Mouse (Mus musculus): ENCODE results near the gene Tmem266. TPM values are rescaled to one million over a fixed set of nuclear protein-coding genes. Genes with fewer than 3 reads are reported as not detected.

Tmem266 gene
- total and polyA plus RNA-seq, 2 experiments: 1.5 TPM

DNA sequence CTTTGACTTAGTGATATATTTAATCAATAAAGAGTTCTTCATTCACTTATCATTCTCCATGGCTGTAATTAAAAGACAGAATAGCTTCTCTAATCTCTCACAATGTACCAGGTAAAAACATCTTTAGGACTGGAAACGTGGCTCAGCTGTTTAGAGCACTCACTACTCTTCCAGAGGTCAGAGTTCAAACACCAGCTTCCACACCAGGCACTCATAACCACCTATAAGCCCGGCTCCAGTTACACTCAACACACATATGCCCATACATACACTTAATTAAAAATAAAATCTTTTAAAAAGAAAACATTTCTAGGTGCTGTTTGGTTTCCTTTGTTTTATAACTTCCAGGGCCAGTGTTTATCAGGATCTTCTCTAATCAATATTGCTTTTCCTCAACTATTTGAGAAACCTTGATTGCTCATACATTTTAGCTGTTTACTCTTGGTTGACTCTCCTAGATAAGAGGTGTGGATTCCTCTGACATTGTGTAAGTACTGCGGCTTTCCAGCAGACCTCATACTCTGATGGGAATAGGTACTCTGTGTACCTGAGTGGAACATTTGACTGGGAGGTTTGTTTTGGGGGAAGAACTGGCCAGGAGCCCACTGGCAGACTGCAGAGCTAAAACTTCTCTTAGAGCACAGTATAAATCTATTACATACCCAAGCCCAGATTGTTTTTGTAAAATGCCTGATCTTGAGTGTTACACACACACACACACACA, 37.1 kb upstream of the Tmem266 start:
- Histone ChIP-seq H3K27ac (replicated peaks; ENCODE audit: insufficient read depth, low read depth, low read length) (0 out of 2 replicates have a peak overlapping the region, but pooled peaks have one; percentile 32), H3K79me2 (ENCODE audit: control insufficient read depth, insufficient read depth, low read length) (no peaks in the 10 kb centered on the region), H3K9ac (ENCODE audit: low read depth, low read length) (no peak overlapping the region), H3K36me3 (ENCODE audit: control insufficient read depth, insufficient read depth, low read length) (no peaks in the 10 kb centered on the region), H3K4me1 (ENCODE audit: control insufficient read depth, insufficient read depth, low read length) (no peaks in the 10 kb centered on the region), H3K27me3 (ENCODE audit: control insufficient read depth, insufficient read depth, low read length) (no peaks in the 10 kb centered on the region), H3K4me3 (ENCODE audit: insufficient read depth, low read depth, low read length) (no peak overlapping the region)
- TF ChIP-seq CTCF (IDR thresholded peaks at IDR 0.05; ENCODE audit: low read depth, low read length) (no peak), POLR2A (IDR thresholded peaks at IDR 0.05; ENCODE audit: extremely low read depth, insufficient read depth, low read length) (no peak)
- 17% methylated on average over 3 of the region's 3 CpGs for WGBS
- peak; percentile 93 for DNase-seq (ENCODE audit: extremely low read depth, low read depth, low spot score)

DNA sequence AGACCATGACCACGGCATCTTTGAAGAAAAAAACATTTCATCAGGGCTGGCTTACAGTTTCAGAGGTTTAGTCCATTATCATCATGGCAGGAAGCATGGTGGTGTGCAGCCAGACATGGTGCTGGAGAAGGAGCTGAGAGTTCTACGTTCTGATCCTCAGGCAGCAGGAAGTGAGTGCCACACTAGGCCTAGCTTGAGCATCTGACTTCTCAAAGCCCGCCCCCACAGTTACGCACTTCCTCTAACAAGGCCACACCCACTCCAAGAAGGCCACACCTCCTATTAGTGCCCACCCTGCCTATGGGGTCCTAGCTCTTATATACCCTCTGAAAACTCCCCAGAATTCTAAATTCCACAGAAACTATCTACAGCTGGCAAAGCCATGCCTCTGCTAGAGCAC, 34.7 kb upstream of the Tmem266 start:
- Histone ChIP-seq H3K4me3 (ENCODE audit: insufficient read depth, low read depth, low read length) (no peak overlapping the region), H3K27ac (replicated peaks; ENCODE audit: insufficient read depth, low read depth, low read length) (no peak overlapping the region), H3K9ac (ENCODE audit: low read depth, low read length) (no peak overlapping the region), H3K36me3 (ENCODE audit: control insufficient read depth, insufficient read depth, low read length) (no peaks in the 10 kb centered on the region), H3K4me1 (ENCODE audit: control insufficient read depth, insufficient read depth, low read length) (no peaks in the 10 kb centered on the region), H3K79me2 (ENCODE audit: control insufficient read depth, insufficient read depth, low read length) (no peaks in the 10 kb centered on the region), H3K27me3 (ENCODE audit: control insufficient read depth, insufficient read depth, low read length) (no peaks in the 10 kb centered on the region)
- 91% methylated on average over 4 of the region's 4 CpGs for WGBS
- no peak for TF ChIP-seq CTCF (IDR thresholded peaks at IDR 0.05; ENCODE audit: low read depth, low read length)
- TF ChIP-seq POLR2A (IDR thresholded peaks at IDR 0.05; ENCODE audit: extremely low read depth, insufficient read depth, low read length): no peak
- no peak for DNase-seq (ENCODE audit: extremely low read depth, low read depth, low spot score)

DNA sequence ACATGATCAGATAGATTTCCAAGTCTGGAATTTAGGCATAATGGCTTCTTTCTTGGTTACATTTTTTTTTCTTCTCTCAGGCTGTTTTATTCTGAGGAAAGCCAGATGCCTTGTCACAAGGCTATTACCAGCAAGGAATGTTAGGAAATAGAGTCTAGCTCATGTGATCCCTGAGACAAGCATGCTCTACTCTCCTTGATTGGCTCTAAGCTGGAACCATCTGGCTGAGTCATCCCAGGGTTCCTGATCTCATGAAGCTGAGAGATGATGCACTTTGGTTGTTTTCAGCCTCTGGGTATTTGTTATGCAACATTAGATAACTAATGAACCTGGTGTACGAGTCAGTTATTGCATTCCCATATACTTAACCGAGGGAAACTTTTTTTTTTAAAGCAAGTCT, 30.5 kb upstream of the Tmem266 start:
- no peaks in the 10 kb centered on the region for H3K36me3 ChIP-seq (ENCODE audit: control insufficient read depth, insufficient read depth, low read length)
- no peak overlapping the region for H3K27ac ChIP-seq (replicated peaks; ENCODE audit: insufficient read depth, low read depth, low read length)
- no peaks in the 10 kb centered on the region for H3K27me3 ChIP-seq (ENCODE audit: control insufficient read depth, insufficient read depth, low read length)
- H3K4me3 ChIP-seq (ENCODE audit: insufficient read depth, low read depth, low read length): no peak overlapping the region
- no peaks in the 10 kb centered on the region for H3K79me2 ChIP-seq (ENCODE audit: control insufficient read depth, insufficient read depth, low read length)
- DNase-seq (ENCODE audit: extremely low read depth, low read depth, low spot score): peak; percentile 57
- H3K4me1 ChIP-seq (ENCODE audit: control insufficient read depth, insufficient read depth, low read length): no peaks in the 10 kb centered on the region
- no peak overlapping the region for H3K9ac ChIP-seq (ENCODE audit: low read depth, low read length)
- 26% methylated on average over 2 of the region's 2 CpGs for WGBS
- TF ChIP-seq POLR2A (IDR thresholded peaks at IDR 0.05; ENCODE audit: extremely low read depth, insufficient read depth, low read length) (no peak), CTCF (IDR thresholded peaks at IDR 0.05; ENCODE audit: low read depth, low read length) (no peak)

DNA sequence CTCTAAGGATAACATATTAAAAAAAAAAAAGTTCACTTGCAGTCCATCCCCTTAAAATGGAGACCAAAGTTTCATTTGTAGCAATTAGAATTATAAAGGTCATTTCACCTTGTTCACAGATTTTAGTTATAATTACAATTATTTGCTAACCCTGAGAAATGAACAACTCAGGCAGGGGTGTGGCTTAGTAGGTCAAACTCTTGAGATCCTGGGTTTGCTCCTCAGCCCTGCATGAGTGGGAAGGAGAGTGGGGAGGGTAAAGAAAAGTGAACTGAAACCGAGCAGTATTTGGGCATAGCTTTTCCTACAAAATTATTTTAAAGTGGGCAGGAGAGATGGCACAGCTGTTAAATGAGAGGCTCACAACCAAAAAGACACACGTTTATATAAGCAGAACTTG, 19.6 kb upstream of the Tmem266 start:
- Histone ChIP-seq H3K4me1 (ENCODE audit: control insufficient read depth, insufficient read depth, low read length) (peaks cover 9% of the 10 kb centered on the region), H3K4me3 (ENCODE audit: insufficient read depth, low read depth, low read length) (no peak overlapping the region), H3K27me3 (ENCODE audit: control insufficient read depth, insufficient read depth, low read length) (no peaks in the 10 kb centered on the region), H3K36me3 (ENCODE audit: control insufficient read depth, insufficient read depth, low read length) (no peaks in the 10 kb centered on the region), H3K79me2 (ENCODE audit: control insufficient read depth, insufficient read depth, low read length) (no peaks in the 10 kb centered on the region), H3K9ac (ENCODE audit: low read depth, low read length) (no peak overlapping the region), H3K27ac (replicated peaks; ENCODE audit: insufficient read depth, low read depth, low read length) (no peak overlapping the region)
- DNase-seq (ENCODE audit: extremely low read depth, low read depth, low spot score): no peak
- TF ChIP-seq CTCF (IDR thresholded peaks at IDR 0.05; ENCODE audit: low read depth, low read length) (no peak), POLR2A (IDR thresholded peaks at IDR 0.05; ENCODE audit: extremely low read depth, insufficient read depth, low read length) (no peak)
- 74% methylated on average over 2 of the region's 2 CpGs for WGBS

DNA sequence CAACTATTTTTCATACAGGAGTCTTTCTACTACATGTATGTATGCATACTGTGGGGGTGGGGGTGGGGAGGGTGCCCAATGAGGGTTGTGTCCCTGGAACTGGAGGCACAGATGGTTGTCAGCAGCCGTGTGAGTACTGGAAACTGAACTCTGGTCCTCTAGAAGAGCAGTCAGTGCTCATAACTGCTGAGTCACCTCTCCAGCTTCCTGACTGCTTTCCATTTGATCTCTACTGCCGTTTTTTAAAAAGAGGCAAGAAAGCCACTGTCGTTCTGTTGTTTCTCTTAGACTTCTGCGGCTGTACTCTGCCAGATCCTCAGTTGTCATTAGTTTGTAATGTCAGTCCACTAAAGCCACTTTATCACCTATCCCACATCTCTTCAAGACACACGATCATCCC, 19.2 kb upstream of the Tmem266 start:
- H3K27me3 ChIP-seq (ENCODE audit: control insufficient read depth, insufficient read depth, low read length): no peaks in the 10 kb centered on the region
- no peak overlapping the region for H3K27ac ChIP-seq (replicated peaks; ENCODE audit: insufficient read depth, low read depth, low read length)
- H3K9ac ChIP-seq (ENCODE audit: low read depth, low read length): no peak overlapping the region
- peak; percentile 40 for DNase-seq (ENCODE audit: extremely low read depth, low read depth, low spot score)
- H3K4me1 ChIP-seq (ENCODE audit: control insufficient read depth, insufficient read depth, low read length): peaks cover 9% of the 10 kb centered on the region
- H3K4me3 ChIP-seq (ENCODE audit: insufficient read depth, low read depth, low read length): no peak overlapping the region
- TF ChIP-seq POLR2A (IDR thresholded peaks at IDR 0.05; ENCODE audit: extremely low read depth, insufficient read depth, low read length): no peak
- WGBS: 56% methylated on average over 5 of the region's 5 CpGs
- H3K79me2 ChIP-seq (ENCODE audit: control insufficient read depth, insufficient read depth, low read length): no peaks in the 10 kb centered on the region
- no peaks in the 10 kb centered on the region for H3K36me3 ChIP-seq (ENCODE audit: control insufficient read depth, insufficient read depth, low read length)

DNA sequence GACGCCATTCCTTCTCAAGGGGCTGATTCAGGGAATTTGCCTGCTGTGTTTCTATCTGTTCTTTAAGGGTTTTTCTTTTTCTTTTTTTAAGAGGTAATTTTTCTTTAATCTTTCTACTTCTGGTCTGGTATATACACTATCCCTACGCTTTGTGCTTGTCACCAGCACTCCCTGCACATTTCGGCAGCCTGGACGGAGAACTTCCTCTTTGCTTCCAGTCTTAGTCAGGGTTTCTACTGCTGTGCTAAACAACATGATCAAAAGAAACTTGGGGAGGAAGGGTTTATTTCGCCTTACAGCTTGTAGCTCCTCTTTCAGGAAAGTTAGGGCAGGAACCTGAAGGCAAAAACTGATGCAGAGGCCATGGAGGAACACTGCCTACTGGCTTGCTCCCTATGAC, 18.3 kb upstream of the Tmem266 start:
- 84% methylated on average over 5 of the region's 5 CpGs for WGBS
- no peak for DNase-seq (ENCODE audit: extremely low read depth, low read depth, low spot score)
- H3K36me3 ChIP-seq (ENCODE audit: control insufficient read depth, insufficient read depth, low read length): no peaks in the 10 kb centered on the region
- H3K4me1 ChIP-seq (ENCODE audit: control insufficient read depth, insufficient read depth, low read length): peaks cover 9% of the 10 kb centered on the region
- no peak overlapping the region for H3K4me3 ChIP-seq (ENCODE audit: insufficient read depth, low read depth, low read length)
- no peaks in the 10 kb centered on the region for H3K27me3 ChIP-seq (ENCODE audit: control insufficient read depth, insufficient read depth, low read length)
- H3K9ac ChIP-seq (ENCODE audit: low read depth, low read length): no peak overlapping the region
- no peaks in the 10 kb centered on the region for H3K79me2 ChIP-seq (ENCODE audit: control insufficient read depth, insufficient read depth, low read length)
- H3K27ac ChIP-seq (replicated peaks; ENCODE audit: insufficient read depth, low read depth, low read length): no peak overlapping the region
- TF ChIP-seq CTCF (IDR thresholded peaks at IDR 0.05; ENCODE audit: low read depth, low read length) (no peak), POLR2A (IDR thresholded peaks at IDR 0.05; ENCODE audit: extremely low read depth, insufficient read depth, low read length) (no peak)
